Mouse (Mus musculus) kidney, adult 8-10 months (tissue): ENCODE measurements around the gene Ttc23.

Experiments used
- DNase-seq, 2 experiments: peaks; one replicate each; pipeline ENCODE4 v3.0.0; 2022

Ttc23 gene

GRCm38 (mm10) chr7:67700846-67701245 is 53.6 kb downstream of the Ttc23 start:
- peak; percentile 25 to 50 for DNase-seq

GRCm38 (mm10) chr7:67701252-67701914 is 54.2 kb downstream of the Ttc23 start:
- DNase-seq, result no peak

GRCm38 (mm10) chr7:67708160-67708559 is 61.0 kb downstream of the Ttc23 start:
- DNase-seq, result no peak

- no peak for DNase-seq
Measured at GRCm38 (mm10) chr7:67710216-67710615, 63.0 kb downstream of the Ttc23 start.

- DNase-seq, result no peak
Measured at GRCm38 (mm10) chr7:67713820-67714510, 66.8 kb downstream of the Ttc23 start.

- DNase-seq, result peak in 1 of 2 experiments; percentile 26
Measured at GRCm38 (mm10) chr7:67715176-67715575, 68.0 kb downstream of the Ttc23 start.

- DNase-seq, result no peak
Measured at GRCm38 (mm10) chr7:67716213-67716878, 69.1 kb downstream of the Ttc23 start.

- DNase-seq, result no peak
Measured at GRCm38 (mm10) chr7:67716925-67717324, 69.7 kb downstream of the Ttc23 start.

- DNase-seq, result no peak
Measured at GRCm38 (mm10) chr7:67717520-67717919, 70.3 kb downstream of the Ttc23 start.

GRCm38 (mm10) chr7:67718804-67719203 is 71.6 kb downstream of the Ttc23 start:
- no peak for DNase-seq

GRCm38 (mm10) chr7:67722163-67722562 is 75.0 kb downstream of the Ttc23 start:
- no peak for DNase-seq

GRCm38 (mm10) chr7:67724536-67724935 is 77.3 kb downstream of the Ttc23 start:
- no peak for DNase-seq

- no peak for DNase-seq
Measured at GRCm38 (mm10) chr7:67725016-67725415, 77.8 kb downstream of the Ttc23 start.

- DNase-seq, result no peak
Measured at GRCm38 (mm10) chr7:67728203-67728602, 81.0 kb downstream of the Ttc23 start.

- no peak for DNase-seq
Measured at GRCm38 (mm10) chr7:67728809-67729208, 81.6 kb downstream of the Ttc23 start.

- no peak for DNase-seq
Measured at GRCm38 (mm10) chr7:67730431-67731110, 83.4 kb downstream of the Ttc23 start.

GRCm38 (mm10) chr7:67732276-67732675 is 85.1 kb downstream of the Ttc23 start:
- no peak for DNase-seq

GRCm38 (mm10) chr7:67740382-67740781 is 93.2 kb downstream of the Ttc23 start:
- no peak for DNase-seq

GRCm38 (mm10) chr7:67740796-67741195 is 93.6 kb downstream of the Ttc23 start:
- no peak for DNase-seq

GRCm38 (mm10) chr7:67741706-67742105 is 94.5 kb downstream of the Ttc23 start:
- DNase-seq, result no peak

- no peak for DNase-seq
Measured at GRCm38 (mm10) chr7:67747731-67748305, 100.6 kb downstream of the Ttc23 start.

- DNase-seq, result no peak
Measured at GRCm38 (mm10) chr7:67749441-67750239, 102.4 kb downstream of the Ttc23 start.
